Mouse (Mus musculus): ENCODE data around the gene Hist1h4d. TPM values are rescaled to one million over a fixed set of nuclear protein-coding genes. Genes with fewer than 3 reads are reported as not detected.
"Not testable (repeated sequence)": the region's sequence is repeated elsewhere in the genome, so short reads cannot be mapped to it uniquely, and the experiment has no call there.

Gene Hist1h4d
- polyA plus RNA-seq, 1 experiment, result 9.6 TPM

- DNase-seq (ENCODE audit: low read depth), result not testable (repeated sequence)
Observed at GRCm38 (mm10) chr13:23551146-23551834, 30.1 kb upstream of the Hist1h4d start, which contains the start of gene Hist1h4f. Gene Hist1h4f (minus strand): TSS chr13:23551648.

- DNase-seq (ENCODE audit: low read depth), result no peak
Observed at GRCm38 (mm10) chr13:23551931-23552914, 29.2 kb upstream of the Hist1h4d start.

GRCm38 (mm10) chr13:23552962-23553361 lies 28.4 kb upstream of the Hist1h4d start, which contains the start of gene Hist1h1d:
Gene Hist1h1d (plus strand): TSS chr13:23553262.
- DNase-seq (ENCODE audit: low read depth), result no peak

GRCm38 (mm10) chr13:23554393-23554792 lies 27.0 kb upstream of the Hist1h4d start:
- DNase-seq (ENCODE audit: low read depth), result no peak

GRCm38 (mm10) chr13:23554925-23555838 lies 26.2 kb upstream of the Hist1h4d start:
- no peak for DNase-seq (ENCODE audit: low read depth)

- no peak for DNase-seq (ENCODE audit: low read depth)
Observed at GRCm38 (mm10) chr13:23555839-23556416, 25.5 kb upstream of the Hist1h4d start.

- no peak for DNase-seq (ENCODE audit: low read depth)
Observed at GRCm38 (mm10) chr13:23556906-23557305, 24.5 kb upstream of the Hist1h4d start.

- DNase-seq (ENCODE audit: low read depth), result not testable (repeated sequence)
Observed at GRCm38 (mm10) chr13:23560699-23561098, 20.7 kb upstream of the Hist1h4d start.

- DNase-seq (ENCODE audit: low read depth), result not testable (repeated sequence)
Observed at GRCm38 (mm10) chr13:23561531-23561882, 19.9 kb upstream of the Hist1h4d start.

GRCm38 (mm10) chr13:23561883-23562659 lies 19.3 kb upstream of the Hist1h4d start, which contains the start of gene Hist1h3e:
Gene Hist1h3e (minus strand): TSS chr13:23562369.
- DNase-seq (ENCODE audit: low read depth), result not testable (repeated sequence)

- no peak for DNase-seq (ENCODE audit: low read depth)
Observed at GRCm38 (mm10) chr13:23562699-23563462, 18.5 kb upstream of the Hist1h4d start.

GRCm38 (mm10) chr13:23564482-23564881 lies 16.9 kb upstream of the Hist1h4d start:
- DNase-seq (ENCODE audit: low read depth), result no peak

- not testable (repeated sequence) for DNase-seq (ENCODE audit: low read depth)
Observed at GRCm38 (mm10) chr13:23570261-23571021, 11.0 kb upstream of the Hist1h4d start.

- DNase-seq (ENCODE audit: low read depth), result no peak
Observed at GRCm38 (mm10) chr13:23571022-23571503, 10.3 kb upstream of the Hist1h4d start, which contains the start of the genes Hist1h2ae and Hist1h2bg. Gene Hist1h2ae (minus strand): TSS chr13:23571220. Gene Hist1h2bg (plus strand): TSS chr13:23571396.

GRCm38 (mm10) chr13:23571504-23572217 lies 9.7 kb upstream of the Hist1h4d start:
- not testable (repeated sequence) for DNase-seq (ENCODE audit: low read depth)

- no peak for DNase-seq (ENCODE audit: low read depth)
Observed at GRCm38 (mm10) chr13:23572218-23573033, 9.0 kb upstream of the Hist1h4d start.
